Mouse (Mus musculus) central nervous system, embryonic 14 days (tissue): ENCODE data around the gene Olfr325. TPM values are rescaled to one million over a fixed set of nuclear protein-coding genes. Genes with fewer than 3 reads are reported as not detected.

Source experiments
- polyA plus RNA-seq: library from polyadenylated mRNA; depleted of rRNA; stranded (reverse); fragments of >200 nt; gene quantifications from 2 replicates; pipeline ENCODE4 v1.2.3, GENCODE M21; 2012; rRNA removed

Gene Olfr325
- polyA plus RNA-seq: not detected in 2 replicates

DNA sequence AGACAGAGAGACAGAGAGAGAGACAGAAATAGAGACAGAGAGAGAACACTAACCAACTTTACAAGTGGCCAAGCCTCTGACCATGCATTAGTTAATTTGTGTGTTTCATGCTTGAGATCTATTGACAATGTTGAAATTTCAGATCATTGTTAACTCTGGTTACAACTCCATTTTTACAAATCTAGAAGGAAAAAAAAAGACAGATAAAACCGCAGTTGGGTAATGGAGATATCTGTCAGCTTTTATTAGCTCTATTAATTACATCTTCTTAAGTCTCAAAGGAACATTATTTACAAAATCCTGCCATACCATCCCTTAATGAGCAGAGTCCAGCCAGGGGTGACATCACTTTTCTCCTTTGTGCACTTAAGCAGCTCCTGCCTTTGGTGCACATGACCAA lies at the start of gene Olfr325:
Gene Olfr325 (plus strand): TSS at position 301 of the 400 bp plus-strand sequence.

DNA sequence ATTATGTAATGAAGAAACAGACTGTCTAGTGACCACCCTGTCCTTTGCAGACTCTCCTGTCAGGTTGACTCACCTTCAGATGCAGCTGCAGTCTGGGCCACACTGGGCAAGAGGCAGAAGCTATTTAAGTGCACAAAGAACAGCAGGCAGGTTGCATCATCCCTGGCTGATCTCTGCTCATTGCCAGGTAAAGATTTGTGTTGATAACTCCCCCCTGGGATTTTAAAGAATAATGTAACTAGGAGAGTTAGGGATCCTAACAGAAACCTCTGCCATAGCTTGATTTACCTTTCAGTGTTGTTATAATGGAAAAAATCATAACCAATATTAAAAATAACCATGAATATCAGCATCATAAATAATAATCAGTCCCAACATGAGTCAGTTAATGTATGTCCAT lies 42.8 kb upstream of the Olfr325 start, which contains the start of gene Olfr330:
Gene Olfr330 (minus strand): TSS at position 101 of the 400 bp plus-strand sequence.

DNA sequence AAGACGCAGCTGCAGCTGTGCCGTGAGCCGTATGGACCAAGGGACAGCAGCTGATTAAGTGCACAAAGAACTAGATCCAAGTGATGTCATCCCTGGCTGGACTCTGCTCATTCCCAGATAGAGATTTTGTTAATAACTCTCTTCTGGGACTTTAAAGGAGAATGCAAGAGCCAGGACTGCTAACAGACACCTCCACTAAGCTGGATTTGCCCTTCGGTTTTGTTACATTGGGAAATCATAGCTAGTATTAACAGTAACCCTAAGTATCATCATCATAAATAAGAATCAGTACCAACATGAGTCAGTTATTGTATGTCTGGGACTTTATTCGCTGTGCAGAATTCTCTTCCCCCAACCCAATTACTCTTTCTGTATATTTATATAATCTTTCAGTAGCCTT lies 31.2 kb upstream of the Olfr325 start, which contains the start of gene Olfr329-ps:
Gene Olfr329-ps (minus strand): TSS at position 101 of the 400 bp plus-strand sequence.

DNA sequence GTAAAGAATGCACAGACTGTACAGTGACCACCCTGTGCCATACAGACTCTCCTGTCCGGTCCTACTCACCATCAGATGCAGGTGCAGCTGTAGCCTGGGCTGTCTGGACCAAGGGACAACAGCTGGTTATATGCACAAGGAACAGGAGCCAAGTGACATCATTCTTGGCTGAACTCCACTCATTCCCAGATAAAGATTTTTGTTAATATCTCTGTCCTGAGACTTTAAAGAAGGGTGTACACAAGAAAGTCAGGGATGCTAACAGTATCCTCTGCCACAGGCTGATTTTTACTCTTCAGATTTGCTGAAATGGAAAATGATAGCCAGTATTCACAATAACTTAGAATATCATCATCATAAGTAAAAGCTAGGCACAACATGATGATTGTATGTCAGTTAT lies 22.0 kb upstream of the Olfr325 start, which contains the start of gene Olfr328:
Gene Olfr328 (minus strand): TSS at position 101 of the 400 bp plus-strand sequence.

DNA sequence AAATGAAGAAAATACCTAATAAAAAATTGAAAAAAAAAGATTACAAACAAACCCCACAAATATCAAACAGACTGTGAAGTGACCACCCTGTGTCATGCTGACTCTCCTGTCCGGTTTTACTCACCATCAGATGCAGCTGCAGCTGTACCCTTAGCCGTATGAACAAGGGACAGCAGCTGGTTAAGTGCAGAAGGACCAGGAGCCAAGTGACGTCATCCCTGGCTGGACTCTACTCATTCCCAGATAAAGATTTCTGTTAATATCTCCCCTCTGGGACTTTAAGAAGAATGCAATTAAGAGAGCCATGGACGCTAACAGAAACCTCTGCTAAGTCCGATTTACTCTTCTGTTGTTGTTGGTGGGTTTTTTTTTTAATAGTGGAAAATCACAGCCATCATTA lies 7.1 kb upstream of the Olfr325 start, which contains the start of gene Olfr224:
Gene Olfr224 (minus strand): TSS at position 149 of the 400 bp plus-strand sequence.

DNA sequence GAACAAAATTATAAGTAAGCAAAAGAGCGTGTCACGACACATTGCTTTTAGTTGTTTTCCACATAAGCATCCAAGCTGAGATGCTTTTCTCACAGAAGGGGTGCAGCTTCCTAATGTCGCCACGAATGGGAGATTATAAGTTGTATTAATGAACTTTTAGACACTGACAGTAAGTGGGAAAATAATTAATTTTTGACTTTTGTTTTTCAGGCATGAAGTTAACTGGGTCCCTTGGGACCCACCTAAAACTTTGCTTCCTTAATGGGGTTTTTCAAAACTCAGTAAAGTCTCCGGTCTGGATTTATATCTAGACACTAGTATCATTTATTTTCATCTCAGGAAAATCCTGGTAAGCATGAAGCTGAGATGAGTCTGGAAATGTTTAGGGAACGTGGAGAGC lies 17.3 kb downstream of the Olfr325 start, which contains the start of gene Olfr324:
Gene Olfr324 (plus strand): TSS at position 301 of the 400 bp plus-strand sequence.

DNA sequence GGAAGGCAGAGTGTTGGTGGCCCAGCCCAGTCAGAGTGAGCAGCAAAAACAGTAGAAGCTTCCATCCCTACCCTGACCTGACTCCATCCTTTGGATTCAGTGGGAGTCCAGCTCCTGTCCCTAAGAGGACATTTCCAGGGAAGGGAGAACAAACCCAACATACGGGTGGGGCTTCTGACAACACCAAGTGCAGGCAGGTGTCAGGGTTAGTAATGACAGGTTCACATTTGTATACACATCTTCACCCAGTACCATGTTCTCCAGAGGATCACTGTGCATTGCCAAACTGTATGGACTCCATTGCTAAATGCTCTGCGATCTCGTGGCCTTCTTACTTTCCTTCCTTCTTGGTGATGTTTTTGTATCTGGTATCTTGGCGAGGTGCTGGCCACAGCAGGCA lies 38.4 kb downstream of the Olfr325 start, which contains the start of gene 2210407C18Rik:
Gene 2210407C18Rik (minus strand): TSS at position 101 of the 400 bp plus-strand sequence.

DNA sequence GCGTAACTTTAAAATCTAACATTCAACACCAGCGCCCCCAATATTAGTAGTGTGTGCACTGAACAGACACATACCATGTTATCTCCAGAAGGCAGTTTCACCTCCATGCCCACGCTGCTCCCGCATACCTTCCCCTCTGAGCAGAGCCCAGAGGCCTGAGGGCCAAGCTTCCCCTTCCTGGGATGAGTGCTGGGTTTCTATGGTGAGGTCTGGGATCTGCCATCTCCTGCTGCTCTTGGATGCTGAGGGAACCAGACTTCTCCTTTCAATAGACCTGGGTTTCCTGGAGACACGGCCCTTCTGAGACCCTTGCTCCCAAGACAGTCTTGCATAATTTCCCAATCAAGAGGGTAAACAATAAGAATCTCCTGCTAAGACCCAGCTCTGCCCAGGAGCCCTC lies 52.9 kb downstream of the Olfr325 start, which contains the start of gene Olfr323:
Gene Olfr323 (minus strand): TSS at position 101 of the 400 bp plus-strand sequence.

Other genes starting within 250 kb of the Olfr325 start
- 35.2 and 38.3 TPM in 2 replicates for gene Zfp672, start 247.4 kb upstream of the Olfr325 start, polyA plus RNA-seq
- 38.0 and 39.2 TPM in 2 replicates for gene Sh3bp5l, start 247.0 kb upstream of the Olfr325 start, polyA plus RNA-seq
- 0.11 and 0.13 TPM in 2 replicates for gene Lypd8, start 198.7 kb upstream of the Olfr325 start, polyA plus RNA-seq
- gene 1810065E05Rik, start 156.6 kb upstream of the Olfr325 start, polyA plus RNA-seq: not detected in 2 replicates
- gene Gm12253, start 145.2 kb upstream of the Olfr325 start, polyA plus RNA-seq: not detected in 2 replicates
- gene Lypd9, start 124.8 kb upstream of the Olfr325 start, polyA plus RNA-seq: not detected in 2 replicates
- gene Olfr30, start 115.5 kb upstream of the Olfr325 start, polyA plus RNA-seq: not detected in 2 replicates
- not detected in 2 replicates for gene Olfr332, start 85.2 kb upstream of the Olfr325 start, polyA plus RNA-seq
- gene Olfr331, start 75.2 kb upstream of the Olfr325 start, polyA plus RNA-seq: not detected in 2 replicates
- not detected in 2 replicates for gene Olfr330, start 42.9 kb upstream of the Olfr325 start, polyA plus RNA-seq
- gene Olfr329-ps, start 31.3 kb upstream of the Olfr325 start, polyA plus RNA-seq: not detected in 2 replicates
- gene Olfr328, start 22.1 kb upstream of the Olfr325 start, polyA plus RNA-seq: 0.02 and 0.03 TPM in 2 replicates
- gene Olfr224, start 7.2 kb upstream of the Olfr325 start, polyA plus RNA-seq: 0.06 and 0.08 TPM in 2 replicates
- 0.03 and 0.05 TPM in 2 replicates for gene Olfr324, start 17.4 kb downstream of the Olfr325 start, polyA plus RNA-seq
- gene 2210407C18Rik, start 38.3 kb downstream of the Olfr325 start, polyA plus RNA-seq: not detected in 2 replicates
- gene Olfr323, start 52.8 kb downstream of the Olfr325 start, polyA plus RNA-seq: not detected in 2 replicates
- gene Trim58, start 62.7 kb downstream of the Olfr325 start, polyA plus RNA-seq: 0.11 TPM in 1 of 2 replicates, not detected in the other
- gene Olfr322, start 81.1 kb downstream of the Olfr325 start, polyA plus RNA-seq: 0.01 TPM in 1 of 2 replicates, not detected in the other
- gene Olfr320, start 103.4 kb downstream of the Olfr325 start, polyA plus RNA-seq: not detected in 2 replicates
- gene Olfr319, start 121.4 kb downstream of the Olfr325 start, polyA plus RNA-seq: not detected in 2 replicates
- not detected in 2 replicates for gene Olfr318, start 146.3 kb downstream of the Olfr325 start, polyA plus RNA-seq
- gene Olfr317, start 161.5 kb downstream of the Olfr325 start, polyA plus RNA-seq: 0.16 and 0.28 TPM in 2 replicates
- gene Olfr316, start 175.0 kb downstream of the Olfr325 start, polyA plus RNA-seq: not detected in 2 replicates
- gene Olfr315, start 195.5 kb downstream of the Olfr325 start, polyA plus RNA-seq: not detected in 2 replicates
- not detected in 2 replicates for gene Olfr314, start 205.2 kb downstream of the Olfr325 start, polyA plus RNA-seq
- gene Fam183b, start 224.2 kb downstream of the Olfr325 start, polyA plus RNA-seq: 2.4 and 3.0 TPM in 2 replicates
- not detected in 2 replicates for gene Olfr313, start 237.3 kb downstream of the Olfr325 start, polyA plus RNA-seq